Mouse (Mus musculus): Measurements from ENCODE around the gene Lrch1. TPM values are rescaled to one million over a fixed set of nuclear protein-coding genes. Genes with fewer than 3 reads are reported as not detected.

The Lrch1 gene
- total and polyA plus RNA-seq, 3 experiments, result 2.8 to 6.1 TPM; not detected in 1

- Histone ChIP-seq H3K27me3 (ENCODE audit: control insufficient read depth in 1 of 2, insufficient read depth in 2 of 2, low read length in 2 of 2) (no peaks in the 10 kb centered on the region), H3K4me1 (ENCODE audit: control insufficient read depth in 1 of 2, insufficient read depth in 2 of 2, low read length in 2 of 2) (no peaks in the 10 kb centered on the region), H3K36me3 (ENCODE audit: control insufficient read depth in 1 of 2, insufficient read depth in 2 of 2, low read length in 2 of 2) (no peaks in the 10 kb centered on the region), H3K9ac (ENCODE audit: control insufficient read depth, low read depth, low read length, poor library complexity, severe bottlenecking) (no peak overlapping the region), H3K27ac (ENCODE audit: control insufficient read depth, low read depth, low read length) (no peak overlapping the region), H3K4me3 (ENCODE audit: control insufficient read depth in 1 of 2, insufficient read depth in 1 of 2, low read depth in 2 of 2, low read length in 2 of 2) (no peak overlapping the region), H3K79me2 (ENCODE audit: control insufficient read depth, insufficient read depth, low read length, poor library complexity) (no peaks in the 10 kb centered on the region), H3K9me3 (replicated peaks; ENCODE audit: insufficient read depth, low read length) (no peaks in the 10 kb centered on the region)
- DNase-seq (ENCODE audit: low read depth, low spot score), result no peak
- TF ChIP-seq ZC3H11A (IDR thresholded peaks at IDR 0.05; ENCODE audit: low read depth, low read length), result no peak
Measured at GRCm38 (mm10) chr14:74787717-74788116, 160.0 kb downstream of the Lrch1 start.

GRCm38 (mm10) chr14:74784243-74784934 lies 163.3 kb downstream of the Lrch1 start:
- Histone ChIP-seq H3K9me3 (replicated peaks; ENCODE audit: insufficient read depth, low read length) (no peaks in the 10 kb centered on the region), H3K4me1 (ENCODE audit: control insufficient read depth in 1 of 2, insufficient read depth in 2 of 2, low read length in 2 of 2) (no peaks in the 10 kb centered on the region), H3K79me2 (ENCODE audit: control insufficient read depth, insufficient read depth, low read length, poor library complexity) (no peaks in the 10 kb centered on the region), H3K4me3 (ENCODE audit: control insufficient read depth in 1 of 2, insufficient read depth in 1 of 2, low read depth in 2 of 2, low read length in 2 of 2) (no peak overlapping the region), H3K36me3 (ENCODE audit: control insufficient read depth in 1 of 2, insufficient read depth in 2 of 2, low read length in 2 of 2) (no peaks in the 10 kb centered on the region), H3K27me3 (ENCODE audit: control insufficient read depth in 1 of 2, insufficient read depth in 2 of 2, low read length in 2 of 2) (no peaks in the 10 kb centered on the region), H3K9ac (ENCODE audit: control insufficient read depth, low read depth, low read length, poor library complexity, severe bottlenecking) (no peak overlapping the region), H3K27ac (ENCODE audit: control insufficient read depth, low read depth, low read length) (no peak overlapping the region)
- TF ChIP-seq USF2 (IDR thresholded peaks at IDR 0.05; ENCODE audit: borderline replicate concordance in 1 of 2, insufficient read depth in 1 of 2, low read depth in 1 of 2, low read length in 2 of 2) (no peak), GABPA (IDR thresholded peaks at IDR 0.05; ENCODE audit: low read depth, low read length) (no peak), E2F4 (IDR thresholded peaks at IDR 0.05; ENCODE audit: borderline replicate concordance, low read depth, low read length) (no peak), MAFK (IDR thresholded peaks at IDR 0.05; ENCODE audit: borderline replicate concordance, low read depth, low read length) (no peak), CTCF (IDR thresholded peaks at IDR 0.05 in 2 of 3, conservative IDR thresholded peaks at IDR 0.05 in 1 of 3; ENCODE audit: control insufficient read depth in 1 of 3, insufficient read depth in 1 of 3, low read depth in 2 of 3, low read length in 3 of 3, poor library complexity in 1 of 3, severe bottlenecking in 1 of 3) (no peak), NELFE (IDR thresholded peaks at IDR 0.05; ENCODE audit: low read depth, low read length) (no peak), MXI1 (IDR thresholded peaks at IDR 0.05; ENCODE audit: low read depth, low read length) (no peak), ZKSCAN1 (IDR thresholded peaks at IDR 0.05; ENCODE audit: low read depth, low read length) (no peak), MAZ (IDR thresholded peaks at IDR 0.05; ENCODE audit: low read depth, low read length) (no peak), RAD21 (IDR thresholded peaks at IDR 0.05; ENCODE audit: low read depth, low read length) (no peak), TBP (IDR thresholded peaks at IDR 0.05; ENCODE audit: low read depth, low read length) (no peak)
- no peak for DNase-seq (ENCODE audit: low read depth, low spot score)

- Histone ChIP-seq H3K36me3 (ENCODE audit: control insufficient read depth in 1 of 2, insufficient read depth in 2 of 2, low read length in 2 of 2) (no peaks in the 10 kb centered on the region; a peak in 1 of 4 replicates), H3K9me3 (replicated peaks; ENCODE audit: insufficient read depth, low read length) (no peaks in the 10 kb centered on the region), H3K4me3 (ENCODE audit: control insufficient read depth in 1 of 2, insufficient read depth in 1 of 2, low read depth in 2 of 2, low read length in 2 of 2) (no peak overlapping the region), H3K4me1 (ENCODE audit: control insufficient read depth in 1 of 2, insufficient read depth in 2 of 2, low read length in 2 of 2) (no peaks in the 10 kb centered on the region), H3K27me3 (ENCODE audit: control insufficient read depth in 1 of 2, insufficient read depth in 2 of 2, low read length in 2 of 2) (no peaks in the 10 kb centered on the region), H3K79me2 (ENCODE audit: control insufficient read depth, insufficient read depth, low read length, poor library complexity) (no peaks in the 10 kb centered on the region), H3K9ac (ENCODE audit: control insufficient read depth, low read depth, low read length, poor library complexity, severe bottlenecking) (no peak overlapping the region), H3K27ac (ENCODE audit: control insufficient read depth, low read depth, low read length) (no peak overlapping the region)
- no peak for TF ChIP-seq ETS1 (IDR thresholded peaks at IDR 0.05; ENCODE audit: low read depth, low read length)
- DNase-seq (ENCODE audit: low read depth, low spot score), result no peak
Measured at GRCm38 (mm10) chr14:74774046-74774619, 173.5 kb downstream of the Lrch1 start.
